Comparison of ENCODE assay signal across 17 mouse cellular contexts in the genomic region with DNA sequence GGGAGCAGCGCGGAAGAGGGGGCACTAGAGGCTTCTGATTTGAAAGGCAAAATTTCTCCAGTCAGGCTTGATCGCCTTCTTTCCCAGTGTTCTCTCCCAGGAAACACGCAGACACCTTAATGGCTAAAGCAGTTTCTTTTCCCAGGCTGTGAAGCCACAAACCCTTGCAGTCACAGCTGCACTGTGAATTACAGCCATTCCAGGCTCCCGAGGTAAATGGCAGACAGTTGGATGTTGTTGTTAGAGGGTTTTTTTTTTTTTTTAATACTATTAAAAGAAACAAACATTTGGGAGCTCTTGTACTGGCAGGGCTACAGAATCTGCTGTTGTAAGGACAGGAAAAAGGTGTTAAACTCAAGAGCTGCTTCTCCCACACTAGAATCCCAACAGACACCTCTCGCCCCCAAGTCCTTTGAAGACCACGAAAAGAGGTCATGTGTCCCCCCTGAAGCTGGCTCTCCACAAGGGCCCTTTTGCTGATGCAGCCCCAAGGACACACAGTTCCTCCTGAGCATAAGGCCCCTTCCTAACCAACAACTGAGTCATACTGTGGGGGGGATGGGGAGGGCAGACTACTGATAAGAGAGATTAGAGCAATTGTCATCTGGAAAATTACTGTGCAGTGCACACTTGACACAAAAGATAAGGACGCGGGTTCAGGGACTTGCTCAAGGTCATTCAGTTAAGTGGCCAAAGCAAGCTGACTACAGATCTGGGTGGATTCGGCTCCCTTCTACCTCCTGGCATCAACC. TPM values are rescaled to one million over a fixed set of nuclear protein-coding genes. Genes with fewer than 3 reads are reported as not detected.
A peak's percentile ranks its signal among the peaks of the same experiment; 100 is the strongest.
DNase-seq lines count a peak whose midpoint lies in the region; ATAC-seq and TF ChIP-seq lines count a peak whose summit lies in the region.
"Had no signal": no experiment of that assay in that cellular context is flagged by ENCODE, and none has a peak within 500 bp of the region (broad histone marks: within the 10 kb centered on the region; RNA-seq: fewer than 3 reads in every experiment).

No protein-coding gene starts in this region.

- no peaks in the 10 kb centered on the region for H3K36me3 ChIP-seq in heart, embryonic 12.5 days
- no peaks in the 10 kb centered on the region for H3K36me3 ChIP-seq in ES-E14 (ENCODE audit: control insufficient read depth, insufficient read depth, low read length, poor library complexity, severe bottlenecking)
- H3K36me3 ChIP-seq: limb, embryonic 10.5 days; liver, embryonic 13.5 days; midbrain, embryonic 15.5 days had no signal

- no peaks in the 10 kb centered on the region for H3K9me3 ChIP-seq in heart, embryonic 12.5 days (replicated peaks)
- H3K9me3 ChIP-seq in ES-E14 (ENCODE audit: control insufficient read depth, insufficient read depth, low read depth, low read length): no peaks in the 10 kb centered on the region
- H3K9me3 ChIP-seq: limb, embryonic 10.5 days; liver, embryonic 13.5 days had no signal

- H3K4me3 ChIP-seq in heart, embryonic 12.5 days: no peak overlapping the region
- H3K4me3 ChIP-seq in ES-E14 (ENCODE audit: insufficient read depth in 1 of 2, low read depth in 1 of 2, low read length in 2 of 2, poor library complexity in 1 of 2, severe bottlenecking in 1 of 2): peak overlapping the region; percentile 10 to 40; a peak in 2 of 4 replicates
- H3K4me3 ChIP-seq: limb, embryonic 10.5 days; liver, embryonic 13.5 days; midbrain, embryonic 15.5 days had no signal

- peaks cover 5% of the 10 kb centered on the region; the same call in 1 of the 2 replicates for H3K4me1 ChIP-seq in heart, embryonic 12.5 days (replicated peaks)
- H3K4me1 ChIP-seq in ES-E14 (ENCODE audit: control insufficient read depth in 2 of 2, insufficient read depth in 2 of 2, low read length in 2 of 2, poor library complexity in 1 of 2): peaks cover 0 to 4% of the 10 kb centered on the region in 2 experiments; a peak in 1 of 4 replicates
- H3K4me1 ChIP-seq: liver, embryonic 13.5 days; midbrain, embryonic 15.5 days had no signal

- H3K4me2 ChIP-seq in heart, embryonic 12.5 days: no peak overlapping the region
- H3K4me2 ChIP-seq: liver, embryonic 13.5 days; midbrain, embryonic 15.5 days had no signal

- H3K27ac ChIP-seq in heart, embryonic 12.5 days (ENCODE audit: poor library complexity, severe bottlenecking): peak overlapping the region; percentile 21; the same call in 1 of the 2 replicates
- H3K27ac ChIP-seq in ES-E14 (ENCODE audit: insufficient read depth, low read depth, low read length, poor library complexity, severe bottlenecking): no peak overlapping the region
- H3K27ac ChIP-seq: limb, embryonic 10.5 days; liver, embryonic 13.5 days; midbrain, embryonic 15.5 days had no signal

- in situ Hi-C loops in ES-E14 (cut with MboI; ENCODE audit: low sequenced_read_pairs in 2 of 2, unreplicated experiment in 2 of 2): no loop called here

- peak; percentile 15; the same call in 1 of the 2 replicates for ATAC-seq in heart, embryonic 12.5 days (ENCODE audit: insufficient number of reproducible peaks, low FRiP score)
- ATAC-seq: activated CD4-positive, CD25-positive, alpha-beta regulatory T cell, adult 4 months; midbrain, embryonic 15.5 days had no signal

- H3K9ac ChIP-seq in heart, embryonic 12.5 days: no peak overlapping the region
- H3K9ac ChIP-seq in ES-E14 (ENCODE audit: insufficient read depth, low read depth, low read length, poor library complexity, severe bottlenecking): no peak overlapping the region
- H3K9ac ChIP-seq: liver, embryonic 13.5 days; midbrain, embryonic 15.5 days had no signal

- no peak for DNase-seq in heart, adult 8-10 months (ENCODE audit: low spot score)
- peak; percentile 6 for DNase-seq in layer of hippocampus, adult 9-11 months
- no peak for DNase-seq in layer of hippocampus, adult 8-10 months (ENCODE audit: low spot score in 2 of 2)
- DNase-seq in ES-E14 (ENCODE audit: low read depth, low spot score) (no peak), MN1 (ENCODE audit: low spot score) (no peak)
- peak; percentile 62 for DNase-seq in adrenal gland, postnatal 14 days
- no peak for DNase-seq in urinary bladder, postnatal 10 days (ENCODE audit: low spot score)
- DNase-seq: heart, postnatal 36 days; kidney, adult 9 months; liver, embryonic 13.5 days had no signal

- WGBS in heart, embryonic 12.5 days: 55% methylated on average over 10 of the region's 10 CpGs

- no peaks in the 10 kb centered on the region for H3K27me3 ChIP-seq in heart, embryonic 12.5 days (replicated peaks)
- H3K27me3 ChIP-seq: liver, embryonic 13.5 days; midbrain, embryonic 15.5 days had no signal

TF ChIP-seq in ES-E14, 5 proteins besides CTCF, POLR2A, EP300 and RAD21:
- TF ChIP-seq HCFC1 (IDR thresholded peaks at IDR 0.05; ENCODE audit: borderline replicate concordance, insufficient read depth, low read length) (no peak), ZC3H11A (IDR thresholded peaks at IDR 0.05; ENCODE audit: borderline replicate concordance, low read depth, low read length) (no peak), MAFK (IDR thresholded peaks at IDR 0.05; ENCODE audit: insufficient read depth, low read depth, low read length) (no peak), CHD2 (IDR thresholded peaks at IDR 0.05; ENCODE audit: low read depth, low read length) (no peak), ZNF384 (IDR thresholded peaks at IDR 0.05; ENCODE audit: low read depth, low read length) (no peak)

RNA-seq across cellular contexts. Expression of gene Fam216b, which starts 30.8 kb away (rescaled TPM):
- polyA plus RNA-seq in heart, embryonic 12.5 days (2016; fragmentation: Nextera tagmentation; extraction: Ambion mirVana): 0.10 TPM in 1 of 2 replicates, not detected in the other
- not detected for total RNA-seq in heart, adult 8-10 months (2022)
- 1 to 10 TPM in 2 of 4 experiments, under 1 TPM in 2; 0.86 to 1.2 (median 0.99) TPM for total RNA-seq in layer of hippocampus, adult 8-10 months (2022)
- total RNA-seq in ES-E14 (2012; rRNA removed): not detected in 2 replicates
- total RNA-seq in adrenal gland, postnatal 14 days (2021): not detected in 2 replicates
- total RNA-seq: heart, postnatal 36 days; megakaryocyte progenitor cell, adult 5-6 weeks had no signal
- polyA plus RNA-seq: activated CD4-positive, CD25-positive, alpha-beta regulatory T cell, adult 4 months; limb, embryonic 10.5 days; liver, embryonic 13.5 days; neural tube, embryonic 11.5 days; stomach, embryonic 14.5 days had no signal

Comparison
In these comparisons a context has a peak if more than half of its experiments do, and no peak if none do; other contexts are left out.
1. DNase-seq: peak in layer of hippocampus, adult 9-11 months (single experiment) and adrenal gland, postnatal 14 days (single experiment); none in heart, adult 8-10 months (single experiment), layer of hippocampus, adult 8-10 months (0 of 2), ES-E14 (single experiment), MN1 (single experiment) and urinary bladder, postnatal 10 days (single experiment).